Mouse (Mus musculus): ENCODE measurements at regions not wholly inside any gene's neighbourhood (a gene's known extent, or its start where the extent isn't known, plus 50 kb on each side); places are given as distances from the start of the nearest gene placed in this dataset.

DNA sequence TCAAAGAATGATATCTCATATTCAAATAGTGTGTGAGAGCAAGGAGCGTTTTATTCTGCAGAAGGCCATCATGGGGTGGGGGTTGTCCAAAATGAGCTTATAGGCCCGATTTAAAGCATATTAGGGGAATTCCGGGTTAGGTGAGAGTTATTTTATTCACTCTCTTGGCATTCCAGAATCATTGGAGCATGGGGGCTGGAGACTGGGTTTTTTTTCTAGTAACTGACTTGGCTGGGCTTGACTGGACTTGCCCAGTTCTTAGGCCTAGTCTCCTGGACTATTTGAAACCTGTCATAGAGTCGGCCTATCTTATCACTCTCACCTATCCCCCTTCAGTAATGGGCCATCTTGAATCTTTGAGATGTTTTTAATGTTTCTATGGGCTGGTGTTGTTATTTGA, 52.9 kb upstream of the Fzd7 start:
- H3K36me3 ChIP-seq (ENCODE audit: control insufficient read depth, insufficient read depth, low read length) = no peaks in the 10 kb centered on the region
- TF ChIP-seq CTCF (IDR thresholded peaks at IDR 0.05; ENCODE audit: control insufficient read depth, insufficient read depth, insufficient replicate concordance, low read depth, low read length) (no peak), POLR2A (IDR thresholded peaks at IDR 0.05; ENCODE audit: control insufficient read depth, low read depth, low read length) (no peak)
- no peak overlapping the region for H3K27ac ChIP-seq (ENCODE audit: control insufficient read depth, insufficient read depth, low read depth, low read length)
- H3K27me3 ChIP-seq (ENCODE audit: control insufficient read depth, insufficient read depth, low read length) = no peaks in the 10 kb centered on the region
- no peaks in the 10 kb centered on the region; the same call in 1 of the 2 replicates for H3K4me1 ChIP-seq (ENCODE audit: control insufficient read depth, insufficient read depth, low read length)
- no peak overlapping the region for H3K4me3 ChIP-seq (ENCODE audit: control insufficient read depth, low read depth, low read length)

DNA sequence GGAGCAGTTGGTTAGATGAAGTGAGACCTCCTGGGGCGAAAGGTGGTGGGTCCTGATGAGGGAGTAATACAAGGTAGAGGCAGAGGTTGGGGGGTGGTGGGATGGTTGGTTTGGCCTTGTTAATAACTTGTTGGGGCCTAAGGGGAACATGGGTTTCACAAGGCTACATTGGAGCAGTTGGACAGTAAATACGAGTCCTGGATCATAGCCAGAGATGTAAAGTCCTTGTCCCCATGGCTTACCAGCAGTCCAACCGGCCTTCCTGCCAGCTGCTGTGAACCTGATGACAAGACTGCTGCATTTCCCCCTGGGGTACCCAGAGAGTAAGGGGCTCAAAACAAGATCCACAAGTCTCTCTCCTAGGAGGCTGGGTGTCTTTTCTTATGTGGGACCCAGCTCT, 52.0 kb upstream of the Fzd7 start:
- Histone ChIP-seq H3K27ac (ENCODE audit: control insufficient read depth, insufficient read depth, low read depth, low read length) (no peak overlapping the region), H3K36me3 (ENCODE audit: control insufficient read depth, insufficient read depth, low read length) (no peaks in the 10 kb centered on the region), H3K4me3 (ENCODE audit: control insufficient read depth, low read depth, low read length) (no peak overlapping the region), H3K4me1 (ENCODE audit: control insufficient read depth, insufficient read depth, low read length) (no peaks in the 10 kb centered on the region; the same call in 1 of the 2 replicates), H3K27me3 (ENCODE audit: control insufficient read depth, insufficient read depth, low read length) (no peaks in the 10 kb centered on the region)
- TF ChIP-seq CTCF (IDR thresholded peaks at IDR 0.05; ENCODE audit: control insufficient read depth, insufficient read depth, insufficient replicate concordance, low read depth, low read length) = no peak
- no peak for TF ChIP-seq POLR2A (IDR thresholded peaks at IDR 0.05; ENCODE audit: control insufficient read depth, low read depth, low read length)

DNA sequence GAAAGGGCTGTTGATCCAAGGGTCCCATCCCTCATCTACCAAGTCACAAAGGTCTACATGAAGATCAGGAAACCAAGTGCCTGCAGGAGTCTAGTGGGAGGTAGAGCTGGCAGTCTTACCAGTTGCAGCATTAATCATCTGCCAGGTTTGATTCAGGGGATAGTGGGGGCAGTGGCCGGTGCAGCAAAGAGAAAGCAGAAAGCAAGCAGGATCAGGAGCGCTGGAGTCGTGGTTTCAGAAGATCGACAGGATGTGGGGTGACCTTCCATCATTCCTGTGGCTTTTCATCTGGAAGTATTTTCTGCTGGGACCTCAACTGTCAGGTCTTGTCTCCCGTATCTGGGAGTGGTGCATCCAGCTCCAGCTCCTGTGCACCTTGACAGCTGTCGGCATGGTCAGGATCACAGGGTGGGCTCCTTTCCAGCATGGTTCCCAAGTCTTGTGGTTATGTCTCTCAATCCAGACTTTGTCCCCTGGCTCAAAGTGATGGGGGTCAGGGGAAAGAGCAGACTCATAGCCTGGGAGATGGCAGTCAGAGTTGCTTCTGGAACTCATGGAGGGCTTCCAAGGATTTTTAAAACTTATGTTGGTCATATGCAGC, 51.2 kb upstream of the Fzd7 start:
- no peaks in the 10 kb centered on the region for H3K36me3 ChIP-seq (ENCODE audit: control insufficient read depth, insufficient read depth, low read length)
- H3K4me1 ChIP-seq (ENCODE audit: control insufficient read depth, insufficient read depth, low read length) = no peaks in the 10 kb centered on the region; the same call in 1 of the 2 replicates
- no peak for TF ChIP-seq CTCF (IDR thresholded peaks at IDR 0.05; ENCODE audit: control insufficient read depth, insufficient read depth, insufficient replicate concordance, low read depth, low read length)
- TF ChIP-seq POLR2A (IDR thresholded peaks at IDR 0.05; ENCODE audit: control insufficient read depth, low read depth, low read length) = no peak
- H3K27me3 ChIP-seq (ENCODE audit: control insufficient read depth, insufficient read depth, low read length) = no peaks in the 10 kb centered on the region
- H3K4me3 ChIP-seq (ENCODE audit: control insufficient read depth, low read depth, low read length) = no peak overlapping the region
- no peak overlapping the region for H3K27ac ChIP-seq (ENCODE audit: control insufficient read depth, insufficient read depth, low read depth, low read length)

All from testis, adult 2 months (tissue).